Mouse (Mus musculus) forebrain, embryonic 13.5 days (tissue): ENCODE measurements around the gene Mcat. TPM values are rescaled to one million over a fixed set of nuclear protein-coding genes. Genes with fewer than 3 reads are reported as not detected.

Source experiments
- ATAC-seq: fragments of 200-750 bp; cut with Nextera tagmentation; 2 replicates; pipeline ENCODE4 v1.8.0; 2017
- H3K27ac ChIP-seq: fragments of 300-500 bp; sonication (generic); 2 replicates; pipeline ENCODE4 v1.5.1; 2015; ENCODE audit warnings: inconsistent platforms, mild to moderate bottlenecking, moderate library complexity
- H3K27me3 ChIP-seq: fragments of 300-500 bp; sonication (generic); 2 replicates; pipeline ENCODE4 v1.6.1; 2015; ENCODE audit warnings: mild to moderate bottlenecking, inconsistent platforms
- H3K36me3 ChIP-seq: fragments of 300-500 bp; sonication (generic); 2 replicates; pipeline ENCODE4 v1.6.1; 2015; ENCODE audit warnings: mild to moderate bottlenecking, inconsistent platforms; ENCODE audit not compliant: poor library complexity, severe bottlenecking
- H3K4me1 ChIP-seq: fragments of 300-500 bp; sonication (generic); 2 replicates; pipeline ENCODE4 v1.6.1; 2015; ENCODE audit warnings: inconsistent platforms
- H3K4me2 ChIP-seq: fragments of 300-500 bp; sonication (generic); 2 replicates; pipeline ENCODE4 v1.6.1; 2015; ENCODE audit warnings: inconsistent platforms, mild to moderate bottlenecking, moderate library complexity
- H3K4me3 ChIP-seq: fragments of 300-500 bp; sonication (generic); 2 replicates; pipeline ENCODE4 v1.5.1; 2015; ENCODE audit warnings: mild to moderate bottlenecking, inconsistent platforms
- H3K9ac ChIP-seq: fragments of 300-500 bp; sonication (generic); 2 replicates; pipeline ENCODE4 v1.6.1; 2015; ENCODE audit warnings: mild to moderate bottlenecking, inconsistent platforms
- H3K9me3 ChIP-seq: fragments of 300-500 bp; sonication (generic); replicated peaks from 2 replicates; pipeline ENCODE4 v1.6.1; 2016; ENCODE audit warnings: inconsistent platforms
- WGBS: fragments of 180-500 bp; shearing (Covaris S2); methylation state at CpG from one replicate; pipeline ENCODE4 v1.1.7; 2015; 5-methylcytosine and 5-hydroxymethylcytosine counted together
- polyA plus RNA-seq: library from polyadenylated mRNA; unstranded; fragments of >200 nt; fragmentation: Nextera tagmentation; extraction: Ambion mirVana; gene quantifications from 2 replicates; pipeline ENCODE4 v1.2.1, GENCODE M21; 2015

Gene Mcat
- 32.4 and 38.9 TPM in 2 replicates for polyA plus RNA-seq

DNA sequence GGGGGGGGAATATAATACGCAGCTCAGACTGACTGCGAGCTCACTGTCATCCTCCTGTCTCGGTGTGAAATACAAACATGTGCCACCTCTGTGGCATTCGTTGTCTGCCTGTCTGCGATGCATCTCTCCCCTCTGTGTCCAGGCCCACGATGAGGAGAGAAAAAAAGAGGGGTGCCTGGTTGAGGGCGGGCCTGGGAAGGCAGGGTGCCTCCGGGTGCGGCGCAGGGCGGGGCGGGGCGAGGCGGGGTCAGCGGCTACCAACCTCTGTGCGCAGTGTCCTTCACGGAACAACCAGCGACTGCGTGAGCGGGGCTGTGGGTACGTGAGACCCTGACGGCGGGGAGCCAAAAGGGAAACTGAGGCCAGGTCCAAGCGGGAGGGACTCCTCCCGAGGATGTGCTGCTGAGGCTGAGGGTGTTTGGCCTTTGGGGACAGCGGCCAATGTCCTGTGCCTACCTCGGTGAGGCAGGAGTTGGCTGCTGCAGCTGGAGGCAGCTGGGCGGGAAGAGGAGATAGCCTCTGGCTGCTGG lies at the start of gene Mcat, which contains the start of gene Tspo:
Gene Mcat, minus strand, starts transcription at position 461 of the 530 bp plus-strand sequence.
Gene Tspo, plus strand, starts transcription at position 266 of the 530 bp plus-strand sequence.
- Histone ChIP-seq H3K9me3 (no peaks in the 10 kb centered on the region), H3K4me2 (peak within 1 kb of the TSS; percentile 90), H3K9ac (peak within 1 kb of the TSS; percentile 70), H3K4me3 (peak within 1 kb of the TSS; percentile 42), H3K36me3 (no peaks in the 10 kb centered on the region), H3K27ac (peak within 1 kb of the TSS; percentile 19), H3K27me3 (0 out of 2 replicates have a peak, but pooled peaks cover 10% of the 10 kb centered on the region), H3K4me1 (peaks cover 22% of the 10 kb centered on the region)
- under 1% methylated on average over 26 of the region's 28 CpGs for WGBS
- peak; percentile 36 for ATAC-seq

DNA sequence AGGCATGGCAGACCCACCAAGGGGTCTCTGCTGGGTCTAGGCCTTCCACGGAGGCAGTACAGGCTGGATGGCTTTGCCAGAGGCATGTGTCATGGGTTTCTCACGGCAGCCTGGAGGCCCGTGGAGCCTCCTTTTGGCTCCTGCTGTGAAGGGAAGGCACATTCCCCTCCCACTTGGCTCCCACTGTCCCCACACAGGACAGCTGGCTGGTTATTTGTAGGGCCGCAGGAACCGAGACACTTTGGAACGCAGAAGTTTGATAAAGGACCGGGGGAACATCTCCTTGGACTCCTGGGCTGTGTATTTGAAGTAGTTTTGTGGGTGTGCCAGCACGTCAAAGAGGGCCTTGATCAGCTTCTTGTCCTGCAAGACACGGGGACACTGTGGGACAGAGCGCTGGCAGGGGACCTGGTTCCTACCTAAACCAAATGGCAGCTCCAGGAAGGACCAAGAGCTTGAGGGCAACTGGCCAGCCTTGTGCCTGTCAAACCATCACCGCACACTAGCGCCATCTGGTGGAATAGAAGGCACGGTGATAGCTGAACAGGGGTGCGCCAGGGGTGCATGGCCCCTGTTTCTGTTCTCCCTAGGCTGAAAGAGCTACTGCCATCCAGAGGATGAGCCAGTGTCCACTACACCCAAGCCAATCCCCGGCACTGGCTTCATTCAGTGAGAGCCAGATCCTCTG lies 43.7 kb upstream of the Mcat start:
- Histone ChIP-seq H3K4me3 (no peak overlapping the region), H3K4me1 (no peaks in the 10 kb centered on the region)
- whole genome bisulfite sequencing = 56% methylated on average over 15 of the region's 15 CpGs

GRCm38 (mm10) chr15:83606700-83607099 lies 43.1 kb upstream of the Mcat start:
- Histone ChIP-seq H3K9ac (no peak overlapping the region), H3K4me1 (no peaks in the 10 kb centered on the region), H3K27me3 (no peaks in the 10 kb centered on the region), H3K9me3 (no peaks in the 10 kb centered on the region), H3K4me2 (no peak overlapping the region), H3K4me3 (no peak overlapping the region), H3K36me3 (peaks cover 6% of the 10 kb centered on the region; the same call in 1 of the 2 replicates), H3K27ac (no peak overlapping the region)
- ATAC-seq = no peak
- WGBS = 88% methylated on average over 8 of the region's 8 CpGs

More for the DNA sequence above, 43.7 kb upstream of the Mcat start:
- H3K27me3 ChIP-seq = no peaks in the 10 kb centered on the region
- no peak overlapping the region for H3K4me2 ChIP-seq
- no peak overlapping the region for H3K9ac ChIP-seq
- no peak for ATAC-seq
- H3K36me3 ChIP-seq = peaks cover 11% of the 10 kb centered on the region; the same call in 1 of the 2 replicates
- H3K27ac ChIP-seq = no peak overlapping the region; the same call in 1 of the 2 replicates
- H3K9me3 ChIP-seq = no peaks in the 10 kb centered on the region

- Histone ChIP-seq H3K27ac (no peak overlapping the region), H3K27me3 (no peaks in the 10 kb centered on the region), H3K4me3 (no peak overlapping the region), H3K36me3 (0 out of 2 replicates have a peak, but pooled peaks cover 4% of the 10 kb centered on the region), H3K4me2 (no peak overlapping the region), H3K9me3 (no peaks in the 10 kb centered on the region), H3K9ac (no peak overlapping the region), H3K4me1 (no peaks in the 10 kb centered on the region)
- 89% methylated on average over 11 of the region's 11 CpGs for WGBS
- no peak; the same call in 1 of the 2 replicates for ATAC-seq
These were observed 42.6 kb upstream of the Mcat start for GRCm38 (mm10) chr15:83606216-83606615.

GRCm38 (mm10) chr15:83603426-83603825 lies 39.8 kb upstream of the Mcat start:
- Histone ChIP-seq H3K27me3 (no peaks in the 10 kb centered on the region), H3K4me2 (no peak overlapping the region), H3K27ac (no peak overlapping the region), H3K4me3 (no peak overlapping the region), H3K36me3 (0 out of 2 replicates have a peak, but pooled peaks cover 3% of the 10 kb centered on the region), H3K9me3 (no peaks in the 10 kb centered on the region), H3K9ac (no peak overlapping the region), H3K4me1 (no peaks in the 10 kb centered on the region)
- 93% methylated on average over 7 of the region's 7 CpGs for WGBS
- no peak for ATAC-seq

DNA sequence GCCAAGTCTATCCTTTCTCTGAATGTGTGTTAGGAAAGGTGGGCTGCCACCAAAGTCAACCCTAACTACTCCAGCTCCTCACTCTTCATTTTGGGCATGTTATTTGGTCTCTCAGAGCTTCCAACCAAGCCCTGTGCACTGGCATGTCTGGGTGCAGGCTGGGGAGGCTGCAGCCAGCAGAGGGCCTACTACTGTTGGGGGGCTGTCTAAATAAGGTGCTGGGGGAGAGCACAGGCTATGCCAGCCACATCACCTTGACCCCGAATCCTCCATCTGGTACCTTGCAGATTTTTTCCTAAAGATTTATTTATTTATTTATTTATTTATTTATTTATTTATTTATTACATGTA lies 39.4 kb upstream of the Mcat start:
- no peak for ATAC-seq
- no peaks in the 10 kb centered on the region for H3K9me3 ChIP-seq
- no peaks in the 10 kb centered on the region for H3K4me1 ChIP-seq
- no peak overlapping the region for H3K4me3 ChIP-seq
- no peak overlapping the region for H3K4me2 ChIP-seq
- H3K27ac ChIP-seq = no peak overlapping the region
- 92% methylated on average over 1 of the region's 1 CpGs for WGBS
- H3K36me3 ChIP-seq = no peaks in the 10 kb centered on the region
- no peaks in the 10 kb centered on the region for H3K27me3 ChIP-seq
- H3K9ac ChIP-seq = no peak overlapping the region

DNA sequence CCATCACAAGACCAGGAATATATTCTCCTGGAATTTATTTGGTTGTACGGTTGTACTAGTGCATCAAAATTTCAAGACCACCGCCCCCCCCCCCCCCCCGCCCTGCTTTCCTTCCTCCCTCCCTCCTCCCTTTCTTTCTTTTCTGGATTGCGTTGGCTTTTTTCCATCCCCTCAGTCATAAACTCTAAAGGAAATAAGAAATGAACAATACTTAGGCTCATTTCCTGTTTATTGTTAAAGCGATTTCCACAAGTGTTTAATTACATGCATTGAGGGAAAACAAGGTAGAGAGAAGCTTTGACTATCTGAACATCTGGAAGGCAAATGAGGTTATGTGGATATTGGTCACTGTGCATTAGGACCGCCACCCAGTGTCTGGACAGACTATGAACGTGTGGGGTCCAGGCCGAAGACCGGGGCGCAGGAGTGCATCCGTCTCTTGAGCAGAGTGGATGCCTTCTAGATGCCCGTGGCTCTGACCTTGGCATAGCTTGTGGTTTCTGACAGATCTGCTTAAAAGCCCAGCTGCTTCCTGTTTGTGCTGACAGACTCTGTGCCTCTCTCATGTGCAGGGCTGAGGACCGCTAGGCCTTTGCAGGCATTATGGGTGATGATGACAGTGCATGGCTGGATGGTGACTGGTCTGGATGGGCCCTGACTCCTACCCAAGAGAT lies 38.9 kb upstream of the Mcat start:
- 85% methylated on average over 12 of the region's 13 CpGs for WGBS

GRCm38 (mm10) chr15:83601185-83601584 lies 37.6 kb upstream of the Mcat start:
- H3K9ac ChIP-seq = no peak overlapping the region
- no peak for ATAC-seq
- no peak overlapping the region for H3K4me3 ChIP-seq
- no peak overlapping the region for H3K4me2 ChIP-seq
- 79% methylated on average over 4 of the region's 4 CpGs for WGBS
- H3K36me3 ChIP-seq = no peaks in the 10 kb centered on the region
- H3K9me3 ChIP-seq = no peaks in the 10 kb centered on the region
- H3K27me3 ChIP-seq = no peaks in the 10 kb centered on the region
- no peak overlapping the region for H3K27ac ChIP-seq
- H3K4me1 ChIP-seq = no peaks in the 10 kb centered on the region

More for the DNA sequence above, 38.9 kb upstream of the Mcat start:
- no peaks in the 10 kb centered on the region for H3K36me3 ChIP-seq
- no peak overlapping the region for H3K27ac ChIP-seq
- no peak overlapping the region for H3K4me3 ChIP-seq
- no peak overlapping the region for H3K4me2 ChIP-seq
- H3K4me1 ChIP-seq = no peaks in the 10 kb centered on the region
- no peak overlapping the region for H3K9ac ChIP-seq
- ATAC-seq = no peak
- H3K27me3 ChIP-seq = no peaks in the 10 kb centered on the region
- H3K9me3 ChIP-seq = no peaks in the 10 kb centered on the region

GRCm38 (mm10) chr15:83596833-83597232 lies 33.2 kb upstream of the Mcat start:
- no peaks in the 10 kb centered on the region for H3K27me3 ChIP-seq
- H3K4me3 ChIP-seq = no peak overlapping the region
- no peak for ATAC-seq
- H3K4me1 ChIP-seq = peaks cover 24% of the 10 kb centered on the region
- WGBS = 91% methylated on average over 4 of the region's 4 CpGs
- no peaks in the 10 kb centered on the region for H3K9me3 ChIP-seq
- no peak overlapping the region for H3K27ac ChIP-seq
- no peak overlapping the region for H3K9ac ChIP-seq
- no peak overlapping the region for H3K4me2 ChIP-seq
- H3K36me3 ChIP-seq = no peaks in the 10 kb centered on the region

DNA sequence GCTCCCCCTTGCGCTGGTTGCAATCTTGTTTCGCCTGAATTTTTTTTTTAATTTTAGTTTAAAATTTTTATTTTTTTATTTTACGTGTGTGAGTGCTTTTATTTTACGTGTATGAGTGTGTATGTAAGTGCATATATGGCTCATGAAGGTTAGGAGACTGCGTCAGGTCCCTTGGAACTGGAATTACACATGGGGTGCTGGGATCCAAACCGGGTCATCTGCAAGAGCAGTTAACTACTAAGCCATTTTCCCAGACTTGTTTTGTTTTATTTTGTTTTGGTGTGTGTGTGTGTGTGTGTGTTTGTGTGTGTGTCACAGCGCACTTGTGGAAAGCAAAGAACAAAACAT lies 31.8 kb upstream of the Mcat start:
- Histone ChIP-seq H3K4me3 (peak overlapping the region; percentile 81), H3K9ac (peak overlapping the region; percentile 84), H3K27ac (no peak overlapping the region), H3K4me1 (peaks cover 24% of the 10 kb centered on the region), H3K9me3 (no peaks in the 10 kb centered on the region), H3K27me3 (no peaks in the 10 kb centered on the region), H3K36me3 (peaks cover 9% of the 10 kb centered on the region), H3K4me2 (peak overlapping the region; percentile 84)
- 38% methylated on average over 7 of the region's 7 CpGs for WGBS
- peak; percentile 26; the same call in 1 of the 2 replicates for ATAC-seq

GRCm38 (mm10) chr15:83594513-83595363 lies 31.2 kb upstream of the Mcat start, which contains the start of gene Ttll12:
TSS of gene Ttll12 (minus strand) at chr15:83595157.
- Histone ChIP-seq H3K9me3 (no peaks in the 10 kb centered on the region), H3K27ac (peak within 1 kb of the TSS; percentile 51), H3K4me2 (peak within 1 kb of the TSS; percentile 84), H3K27me3 (no peaks in the 10 kb centered on the region), H3K4me3 (peak within 1 kb of the TSS; percentile 81), H3K36me3 (peaks cover 15% of the 10 kb centered on the region), H3K4me1 (peaks cover 24% of the 10 kb centered on the region), H3K9ac (peak within 1 kb of the TSS; percentile 84)
- under 1% methylated on average over 62 of the region's 68 CpGs for WGBS
- peak; percentile 96 for ATAC-seq
